Mouse (Mus musculus) stomach, postnatal 0 days (tissue): Measurements from ENCODE around the gene Lrrc8a.

Experiments used
- CTCF ChIP-seq: IDR thresholded peaks from 2 replicates; pipeline ENCODE4 v1.5.1; 2016; ENCODE audit warnings: antibody characterized with exemption, low read depth, mild to moderate bottlenecking, moderate library complexity
- EP300 ChIP-seq: optimal IDR thresholded peaks from 2 replicates; pipeline ENCODE3; 2016; ENCODE audit warnings: antibody characterized with exemption

- TF ChIP-seq CTCF (no peak), EP300 (no peak)
These were observed 30.1 kb upstream of the Lrrc8a start for GRCm38 (mm10) chr2:30207401-30207800.
